Mouse (Mus musculus) right cerebral cortex, adult 2 months (tissue): ENCODE results near the gene Rwdd2b.
A peak's percentile ranks its signal among the peaks of the same experiment; 100 is the strongest.

Source experiments
- DNase-seq, 2 experiments: peaks; one replicate each; pipeline ENCODE4 v3.0.0; 2021 to 2022; ENCODE audit warnings: low spot score in 2 of 2

Gene Rwdd2b

DNA sequence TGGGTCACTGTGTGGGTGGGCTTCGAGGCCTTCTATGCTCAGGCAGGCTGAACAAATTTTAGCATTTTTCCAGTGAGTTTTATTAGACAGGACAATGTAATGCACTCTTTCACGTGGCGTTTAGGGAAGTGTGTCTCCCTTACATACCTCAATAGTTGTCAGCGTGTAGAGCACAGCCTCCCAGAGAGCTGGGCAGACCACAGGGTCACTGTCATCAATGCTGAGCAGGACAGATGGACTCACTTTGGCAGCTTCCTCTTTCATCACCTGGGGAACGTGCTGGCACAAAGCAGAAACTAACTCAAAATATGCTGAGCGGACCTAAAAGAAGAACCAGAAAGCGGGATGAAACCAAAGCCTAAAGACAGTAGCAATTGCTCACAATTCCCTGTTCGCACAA is 19.7 kb downstream of the Rwdd2b start:
- DNase-seq = no peak

DNA sequence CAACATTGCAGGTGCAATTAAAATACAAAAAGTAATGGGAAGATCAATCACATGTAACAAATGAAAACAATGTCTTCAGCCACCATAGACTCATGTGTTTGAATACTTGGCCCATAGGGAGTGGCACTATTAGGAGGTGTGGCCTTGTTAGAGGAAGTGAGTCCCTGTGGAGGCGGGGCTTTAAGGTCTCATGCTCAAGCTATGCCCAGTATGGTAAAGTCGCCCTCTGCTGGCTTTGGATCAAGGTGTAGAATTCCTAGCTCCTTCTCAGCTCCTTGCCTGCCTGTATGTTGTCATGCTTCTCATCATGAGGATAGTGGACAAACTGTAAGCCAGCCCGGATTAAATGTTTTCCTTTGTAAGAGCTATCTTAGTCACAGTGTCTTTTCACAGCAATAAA is 35.4 kb downstream of the Rwdd2b start:
- DNase-seq = no peak

DNA sequence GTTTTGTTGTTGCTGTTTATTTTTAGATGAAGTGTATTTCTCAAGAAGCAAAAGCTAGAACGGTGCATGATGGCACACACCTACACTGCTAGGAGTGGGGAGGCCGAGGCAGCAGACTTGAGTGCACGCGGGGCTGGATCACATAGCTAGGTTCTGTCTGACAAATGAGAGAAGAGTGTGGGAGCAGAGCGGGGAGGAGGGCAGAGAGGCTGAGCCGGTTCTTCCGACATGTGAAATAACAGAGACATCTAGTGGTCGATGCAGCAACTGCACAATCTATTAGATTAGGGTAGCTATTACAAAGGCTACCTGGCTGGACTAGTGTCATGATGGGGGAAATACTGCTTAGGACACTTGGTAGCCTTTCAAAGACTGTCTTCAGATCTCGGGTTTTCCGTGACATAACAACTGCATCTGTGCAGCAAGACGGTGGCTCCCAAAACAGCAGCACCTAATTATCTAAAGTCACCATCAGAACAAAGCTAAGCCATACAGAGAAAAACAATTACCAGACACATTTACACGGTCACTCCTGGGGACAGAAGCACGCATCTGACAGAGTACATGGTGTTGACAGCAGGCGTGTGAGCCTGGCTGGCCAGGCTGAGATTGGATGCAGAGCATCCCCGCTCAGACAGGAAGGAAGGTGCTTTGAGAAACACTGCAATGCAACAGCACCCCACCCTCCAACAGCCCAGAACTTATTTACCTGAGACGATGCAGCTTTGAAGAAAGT is 46.4 kb downstream of the Rwdd2b start:
- DNase-seq = peak; percentile 78 to 82

DNA sequence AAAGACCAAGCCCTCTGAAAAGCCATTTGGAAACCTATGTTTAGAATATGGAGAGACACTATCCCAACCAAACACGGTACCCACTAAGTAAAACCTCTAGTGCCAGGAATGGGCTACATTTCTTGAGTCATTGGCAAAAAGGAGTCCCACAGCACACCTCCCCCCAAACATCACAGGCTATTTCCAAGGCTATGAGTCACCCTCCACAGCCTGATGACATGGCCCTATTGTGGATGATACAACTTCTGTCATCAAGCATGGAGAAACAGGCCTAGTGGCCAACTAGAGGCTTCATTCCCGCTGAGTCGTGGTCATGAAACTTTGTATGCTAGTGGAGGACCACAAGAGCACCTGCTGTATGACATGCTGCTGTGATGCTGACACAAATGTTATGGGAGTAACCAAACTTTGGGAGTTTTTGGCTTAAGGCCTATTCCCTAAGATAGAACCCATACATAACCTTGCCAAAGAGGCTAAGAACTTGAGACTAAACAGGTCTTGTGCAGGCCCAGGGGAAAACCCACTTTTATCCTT is 52.9 kb downstream of the Rwdd2b start:
- DNase-seq = peak in 1 of 2 experiments; percentile 8

DNA sequence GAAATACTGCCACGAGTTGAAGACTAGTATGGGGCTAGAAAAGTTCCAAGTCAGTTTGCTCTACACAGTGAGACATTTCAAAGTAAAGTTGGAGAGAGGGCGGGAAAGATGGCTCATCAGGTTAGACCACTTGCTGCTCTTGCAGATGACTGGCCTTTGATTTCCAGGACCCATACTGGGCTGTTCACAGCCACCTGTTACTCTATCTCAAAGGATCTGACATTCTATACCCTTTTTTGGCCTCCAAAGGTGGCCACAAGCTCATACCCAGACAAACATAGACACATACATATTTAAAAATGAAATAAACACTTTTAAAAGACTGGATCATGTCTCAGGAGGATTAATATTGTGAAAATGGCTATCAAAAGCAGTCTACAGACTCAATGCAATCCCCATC is 56.0 kb downstream of the Rwdd2b start:
- DNase-seq = no peak
